Mouse (Mus musculus): ENCODE data around the gene Cenpp. TPM values are rescaled to one million over a fixed set of nuclear protein-coding genes. Genes with fewer than 3 reads are reported as not detected.
A peak's percentile ranks its signal among the peaks of the same experiment; 100 is the strongest.

Gene Cenpp
- polyA plus RNA-seq, 1 experiment from 2014 or later, result 34.0 TPM

- H3K4me1 ChIP-seq, result peaks cover 3% of the 10 kb centered on the region; the same call in 1 of the 2 replicates
- no peak for DNase-seq (ENCODE audit: low spot score)
- no peaks in the 10 kb centered on the region for H3K9me3 ChIP-seq (replicated peaks)
- H3K4me3 ChIP-seq, result no peak overlapping the region
- WGBS, result 96% methylated on average over 4 of the region's 4 CpGs
- peak overlapping the region; percentile 46; the same call in 1 of the 2 replicates for H3K27ac ChIP-seq
- no peaks in the 10 kb centered on the region for H3K27me3 ChIP-seq (ENCODE audit: low read depth, poor library complexity, severe bottlenecking)
- H3K36me3 ChIP-seq, result peaks cover 45% of the 10 kb centered on the region
Observed at GRCm38 (mm10) chr13:49465875-49466274, 186.7 kb downstream of the Cenpp start.

GRCm38 (mm10) chr13:49462921-49463320, 189.7 kb downstream of the Cenpp start:
- H3K27me3 ChIP-seq (ENCODE audit: low read depth, poor library complexity, severe bottlenecking), result no peaks in the 10 kb centered on the region
- no peaks in the 10 kb centered on the region for H3K9me3 ChIP-seq (replicated peaks)
- no peak overlapping the region for H3K27ac ChIP-seq
- H3K4me1 ChIP-seq, result peaks cover 3% of the 10 kb centered on the region; the same call in 1 of the 2 replicates
- peaks cover 69% of the 10 kb centered on the region for H3K36me3 ChIP-seq
- no peak for DNase-seq (ENCODE audit: low spot score)
- WGBS, result 93% methylated on average over 2 of the region's 2 CpGs
- no peak overlapping the region for H3K4me3 ChIP-seq

GRCm38 (mm10) chr13:49461458-49462132, 191.0 kb downstream of the Cenpp start:
- Histone ChIP-seq H3K4me1 (no peaks in the 10 kb centered on the region), H3K27me3 (ENCODE audit: low read depth, poor library complexity, severe bottlenecking) (no peaks in the 10 kb centered on the region), H3K9me3 (replicated peaks) (no peaks in the 10 kb centered on the region), H3K27ac (no peak overlapping the region), H3K4me3 (no peak overlapping the region), H3K36me3 (peaks cover 79% of the 10 kb centered on the region)
- WGBS, result 94% methylated on average over 15 of the region's 15 CpGs
- no peak for DNase-seq (ENCODE audit: low spot score)

- peaks cover 80% of the 10 kb centered on the region for H3K36me3 ChIP-seq
Observed at GRCm38 (mm10) chr13:49460692-49461414, 191.7 kb downstream of the Cenpp start.

GRCm38 (mm10) chr13:49460276-49460675, 192.3 kb downstream of the Cenpp start:
- Histone ChIP-seq H3K4me3 (no peak overlapping the region), H3K27me3 (ENCODE audit: low read depth, poor library complexity, severe bottlenecking) (no peaks in the 10 kb centered on the region), H3K9me3 (replicated peaks) (no peaks in the 10 kb centered on the region), H3K36me3 (peaks cover 79% of the 10 kb centered on the region), H3K4me1 (no peaks in the 10 kb centered on the region), H3K27ac (no peak overlapping the region)
- DNase-seq (ENCODE audit: low spot score), result no peak
- WGBS, result 92% methylated on average over 4 of the region's 4 CpGs

More at GRCm38 (mm10) chr13:49460692-49461414, 191.7 kb downstream of the Cenpp start:
- no peak for DNase-seq (ENCODE audit: low spot score)
- Histone ChIP-seq H3K27ac (no peak overlapping the region), H3K4me3 (no peak overlapping the region), H3K4me1 (no peaks in the 10 kb centered on the region), H3K27me3 (ENCODE audit: low read depth, poor library complexity, severe bottlenecking) (no peaks in the 10 kb centered on the region), H3K9me3 (replicated peaks) (no peaks in the 10 kb centered on the region)
- 93% methylated on average over 5 of the region's 5 CpGs for WGBS

- WGBS, result 58% methylated on average over 5 of the region's 5 CpGs
- no peaks in the 10 kb centered on the region for H3K4me1 ChIP-seq
- H3K9me3 ChIP-seq (replicated peaks), result no peaks in the 10 kb centered on the region
- no peaks in the 10 kb centered on the region for H3K27me3 ChIP-seq (ENCODE audit: low read depth, poor library complexity, severe bottlenecking)
- no peak overlapping the region for H3K4me3 ChIP-seq
- peak; percentile 80 for DNase-seq (ENCODE audit: low spot score)
- H3K36me3 ChIP-seq, result peaks cover 71% of the 10 kb centered on the region
- H3K27ac ChIP-seq, result no peak overlapping the region
Observed at GRCm38 (mm10) chr13:49449318-49449749, 203.3 kb downstream of the Cenpp start.

GRCm38 (mm10) chr13:49444451-49444850, 208.1 kb downstream of the Cenpp start:
- whole genome bisulfite sequencing, result 93% methylated on average over 6 of the region's 6 CpGs
- Histone ChIP-seq H3K36me3 (peaks cover 63% of the 10 kb centered on the region), H3K27ac (no peak overlapping the region), H3K9me3 (replicated peaks) (no peaks in the 10 kb centered on the region), H3K4me1 (no peaks in the 10 kb centered on the region), H3K27me3 (ENCODE audit: low read depth, poor library complexity, severe bottlenecking) (no peaks in the 10 kb centered on the region), H3K4me3 (no peak overlapping the region)
- DNase-seq (ENCODE audit: low spot score), result no peak

- Histone ChIP-seq H3K36me3 (peaks cover 68% of the 10 kb centered on the region), H3K9me3 (replicated peaks) (no peaks in the 10 kb centered on the region), H3K27ac (no peak overlapping the region), H3K4me1 (no peaks in the 10 kb centered on the region), H3K4me3 (no peak overlapping the region), H3K27me3 (ENCODE audit: low read depth, poor library complexity, severe bottlenecking) (no peaks in the 10 kb centered on the region)
- DNase-seq (ENCODE audit: low spot score), result no peak
- 88% methylated on average over 4 of the region's 4 CpGs for WGBS
Observed at GRCm38 (mm10) chr13:49436170-49436569, 216.4 kb downstream of the Cenpp start.

GRCm38 (mm10) chr13:49435745-49436144, 216.8 kb downstream of the Cenpp start:
- Histone ChIP-seq H3K4me3 (no peak overlapping the region), H3K27ac (no peak overlapping the region), H3K4me1 (no peaks in the 10 kb centered on the region), H3K9me3 (replicated peaks) (no peaks in the 10 kb centered on the region), H3K36me3 (peaks cover 66% of the 10 kb centered on the region), H3K27me3 (ENCODE audit: low read depth, poor library complexity, severe bottlenecking) (no peaks in the 10 kb centered on the region)
- 90% methylated on average over 1 of the region's 1 CpGs for WGBS
- no peak for DNase-seq (ENCODE audit: low spot score)

GRCm38 (mm10) chr13:49433268-49434029, 219.1 kb downstream of the Cenpp start:
- Histone ChIP-seq H3K4me1 (no peaks in the 10 kb centered on the region), H3K27ac (no peak overlapping the region), H3K4me3 (no peak overlapping the region), H3K9me3 (replicated peaks) (no peaks in the 10 kb centered on the region), H3K36me3 (peaks cover 62% of the 10 kb centered on the region), H3K27me3 (ENCODE audit: low read depth, poor library complexity, severe bottlenecking) (no peaks in the 10 kb centered on the region)
- DNase-seq (ENCODE audit: low spot score), result no peak
- WGBS, result 96% methylated on average over 2 of the region's 2 CpGs

GRCm38 (mm10) chr13:49430529-49430928, 222.1 kb downstream of the Cenpp start:
- H3K9me3 ChIP-seq (replicated peaks), result no peaks in the 10 kb centered on the region
- 81% methylated on average over 4 of the region's 4 CpGs for WGBS
- DNase-seq (ENCODE audit: low spot score), result no peak

GRCm38 (mm10) chr13:49428042-49428675, 224.4 kb downstream of the Cenpp start:
- peaks cover 15% of the 10 kb centered on the region for H3K36me3 ChIP-seq
- no peak for DNase-seq (ENCODE audit: low spot score)
- H3K27ac ChIP-seq, result no peak overlapping the region
- no peak overlapping the region for H3K4me3 ChIP-seq
- no peaks in the 10 kb centered on the region for H3K27me3 ChIP-seq (ENCODE audit: low read depth, poor library complexity, severe bottlenecking)
- WGBS, result 93% methylated on average over 1 of the region's 1 CpGs
- H3K4me1 ChIP-seq, result peaks cover 2% of the 10 kb centered on the region
- H3K9me3 ChIP-seq (replicated peaks), result no peaks in the 10 kb centered on the region

More at GRCm38 (mm10) chr13:49430529-49430928, 222.1 kb downstream of the Cenpp start:
- Histone ChIP-seq H3K27ac (no peak overlapping the region), H3K36me3 (peaks cover 36% of the 10 kb centered on the region), H3K4me3 (no peak overlapping the region), H3K27me3 (ENCODE audit: low read depth, poor library complexity, severe bottlenecking) (no peaks in the 10 kb centered on the region), H3K4me1 (no peaks in the 10 kb centered on the region)

Measured in limb, embryonic 10.5 days (tissue).